Mouse (Mus musculus) intestine, embryonic 15.5 days (tissue): Measurements from ENCODE around the gene Tceal8. TPM values are rescaled to one million over a fixed set of nuclear protein-coding genes. Genes with fewer than 3 reads are reported as not detected.

Source experiments
- polyA plus RNA-seq: library from polyadenylated mRNA; unstranded; fragments of >200 nt; fragmentation: Nextera tagmentation; extraction: Ambion mirVana; gene quantifications from 2 replicates; pipeline ENCODE4 v1.2.1, GENCODE M21; 2015

Gene Tceal8
- polyA plus RNA-seq, 1 experiment from 2014 or later: 251 TPM

Other genes with a start within 250 kb of the Tceal8 start
- gene Arxes2, start 178.5 kb downstream of the Tceal8 start, polyA plus RNA-seq: 73.9 and 86.6 TPM in 2 replicates
- gene Arxes1, start 139.0 kb downstream of the Tceal8 start, polyA plus RNA-seq: 26.7 and 32.3 TPM in 2 replicates
- 121 and 127 TPM in 2 replicates for gene Bex2, start 104.1 kb downstream of the Tceal8 start, polyA plus RNA-seq
- gene Nxf3, start 87.1 kb downstream of the Tceal8 start, polyA plus RNA-seq: 0.39 TPM in 1 of 2 replicates, not detected in the other
- gene Bex4, start 33.3 kb downstream of the Tceal8 start, polyA plus RNA-seq: 230 and 263 TPM in 2 replicates
- 4.1 and 4.2 TPM in 2 replicates for gene Tceal5, start 31.5 kb upstream of the Tceal8 start, polyA plus RNA-seq
- gene Tceal7, start 42.4 kb upstream of the Tceal8 start, polyA plus RNA-seq: 1.1 and 1.9 TPM in 2 replicates
- 186 and 196 TPM in 2 replicates for gene Bex1, start 43.2 kb upstream of the Tceal8 start, polyA plus RNA-seq
- gene Tceal9, start 72.7 kb upstream of the Tceal8 start, polyA plus RNA-seq: 573 and 647 TPM in 2 replicates
- gene Bex3, start 97.9 kb upstream of the Tceal8 start, polyA plus RNA-seq: 383 and 402 TPM in 2 replicates